Mouse (Mus musculus) hindlimb bud, embryonic 11.5 days (tissue): ENCODE measurements around the gene Cic.
"Not testable (repeated sequence)": the region's sequence is repeated elsewhere in the genome, so short reads cannot be mapped to it uniquely, and the experiment has no call there.

ENCODE experiments used
- DNase-seq: peaks from one replicate; pipeline ENCODE4 v3.0.0-alpha.2; 2012; ENCODE audit warnings: low read depth, low spot score; ENCODE audit errors: extremely low spot score

The Cic gene

DNA sequence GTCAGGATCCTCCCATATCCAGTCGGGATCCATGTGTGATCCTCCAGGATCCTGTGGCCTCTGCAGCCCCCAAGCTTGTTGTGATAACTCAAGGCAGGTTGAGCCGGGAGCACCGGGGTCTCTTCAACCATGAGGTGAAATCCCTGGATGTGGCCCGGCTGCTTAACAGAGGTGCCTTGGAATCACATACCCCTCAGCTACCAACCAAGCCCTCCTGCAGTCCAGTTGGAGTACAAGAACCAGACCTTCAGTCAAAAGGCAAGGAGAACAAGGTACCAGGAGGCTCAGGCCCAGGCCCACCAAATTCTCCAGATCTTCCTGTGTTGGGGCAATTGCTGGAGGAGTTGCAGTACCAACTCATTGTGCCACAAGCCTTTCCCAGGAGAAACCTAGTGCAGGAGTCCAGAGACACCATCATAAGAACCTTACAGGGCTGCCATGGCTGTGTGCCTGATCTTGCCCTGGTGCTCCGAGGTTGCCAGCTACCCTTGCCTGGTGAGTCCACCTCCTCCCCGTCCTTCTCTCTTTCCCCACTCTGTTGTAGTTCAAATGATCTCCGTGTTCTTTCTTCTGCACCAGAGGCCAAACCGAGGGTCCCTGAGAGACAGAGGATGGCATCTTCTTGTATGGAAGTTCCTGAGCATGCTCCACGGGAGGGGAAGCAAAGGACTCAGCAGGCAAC, 35.6 kb downstream of the Cic start:
- DNase-seq = no peak

- DNase-seq = no peak
These were observed 36.1 kb downstream of the Cic start for GRCm38 (mm10) chr7:25303685-25304006.

DNA sequence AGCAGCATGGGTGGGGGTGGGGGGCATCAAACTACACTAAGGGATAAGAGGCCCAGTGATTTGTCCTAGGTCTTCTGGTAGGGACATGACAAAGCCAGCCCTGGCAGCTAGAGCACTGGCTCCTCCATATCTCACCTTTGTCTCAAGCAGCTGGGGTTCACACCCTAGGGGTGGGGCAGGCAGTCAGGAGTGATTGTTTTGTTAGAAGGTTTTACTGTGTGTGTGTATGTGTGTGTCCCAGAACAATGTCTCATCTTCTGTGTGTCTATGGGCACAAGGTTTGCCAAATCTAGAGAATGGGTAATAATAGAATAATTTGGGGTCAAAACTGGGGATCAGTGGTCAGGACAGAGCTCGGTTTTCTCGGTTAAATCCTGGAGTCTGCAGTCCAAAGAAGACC, 38.0 kb downstream of the Cic start:
- no peak for DNase-seq

DNA sequence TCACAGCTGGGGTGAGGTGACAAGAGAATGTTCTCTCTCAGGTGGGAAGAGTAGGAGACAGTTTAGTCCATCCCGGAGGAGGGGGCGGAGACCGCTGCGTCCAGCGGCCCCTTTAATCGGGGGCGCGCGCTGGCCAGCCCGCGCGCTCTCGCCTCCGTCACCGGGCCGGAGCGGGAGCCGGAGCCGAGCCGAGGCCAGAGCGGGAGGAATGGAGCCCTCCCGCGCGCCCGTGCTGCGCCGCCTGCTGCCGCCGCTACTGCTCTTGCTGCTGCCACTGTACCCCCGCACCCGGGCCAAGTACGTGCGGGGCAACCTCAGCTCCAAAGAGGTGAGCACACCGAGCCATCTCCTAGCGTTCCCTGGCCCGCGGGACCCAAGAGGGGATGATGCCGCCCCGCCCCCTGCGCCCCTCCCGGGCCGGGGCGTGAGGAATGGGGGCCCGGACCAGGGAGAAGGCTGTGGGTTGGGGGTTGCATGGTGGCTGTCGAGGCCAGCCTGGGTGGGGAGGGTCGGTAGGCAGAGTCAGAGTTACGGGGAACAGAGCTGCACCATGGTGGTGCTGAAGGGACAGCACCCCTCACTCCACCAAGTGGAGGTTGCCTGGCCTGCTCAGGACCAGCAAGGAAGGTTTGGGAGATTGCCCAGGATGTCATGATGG, 38.6 kb downstream of the Cic start, which contains the start of gene Tmem145:
Gene Tmem145, plus strand, starts transcription at position 151 of the 658 bp plus-strand sequence.
- peak; percentile 64 for DNase-seq

DNA sequence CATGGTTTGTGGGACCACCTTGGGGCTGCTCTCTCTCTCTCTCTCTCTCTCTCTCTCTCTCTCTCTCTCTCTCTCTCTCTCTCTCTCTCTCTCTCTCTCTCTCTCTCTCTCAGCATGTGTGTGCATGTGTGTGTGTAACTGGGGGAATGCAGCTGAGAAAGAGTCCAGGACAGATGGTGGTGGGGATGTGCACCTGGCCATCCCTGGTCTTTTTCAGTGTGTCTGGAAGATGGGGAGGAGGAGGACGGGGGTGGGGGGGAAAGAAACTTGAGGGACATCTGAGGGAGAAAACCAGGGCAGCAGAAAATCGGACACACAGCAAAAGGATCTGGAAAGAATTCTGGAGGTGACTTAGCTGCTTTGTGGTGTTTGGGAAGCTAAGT, 39.1 kb downstream of the Cic start:
- DNase-seq = no peak

GRCm38 (mm10) chr7:25308702-25309318, 41.3 kb downstream of the Cic start:
- no peak for DNase-seq

DNA sequence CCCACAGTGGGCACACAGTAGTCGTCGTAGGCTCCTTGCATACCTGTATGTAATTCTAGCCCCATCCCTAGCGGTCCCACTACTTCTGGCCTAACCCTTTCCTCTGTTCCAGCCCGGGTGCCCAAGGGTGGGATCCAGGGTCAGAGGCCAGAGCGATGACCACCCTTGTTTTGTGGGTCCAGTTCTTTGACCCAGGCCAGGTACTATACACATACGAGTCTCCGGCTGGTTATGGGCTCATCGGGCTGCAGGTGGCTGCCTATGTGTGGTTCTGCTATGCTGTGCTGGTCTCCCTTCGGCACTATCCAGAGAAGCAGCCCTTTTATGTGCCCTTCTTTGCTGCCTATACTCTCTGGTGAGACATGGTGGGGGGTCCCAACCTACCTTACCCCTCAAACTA, 41.9 kb downstream of the Cic start:
- DNase-seq = no peak

DNA sequence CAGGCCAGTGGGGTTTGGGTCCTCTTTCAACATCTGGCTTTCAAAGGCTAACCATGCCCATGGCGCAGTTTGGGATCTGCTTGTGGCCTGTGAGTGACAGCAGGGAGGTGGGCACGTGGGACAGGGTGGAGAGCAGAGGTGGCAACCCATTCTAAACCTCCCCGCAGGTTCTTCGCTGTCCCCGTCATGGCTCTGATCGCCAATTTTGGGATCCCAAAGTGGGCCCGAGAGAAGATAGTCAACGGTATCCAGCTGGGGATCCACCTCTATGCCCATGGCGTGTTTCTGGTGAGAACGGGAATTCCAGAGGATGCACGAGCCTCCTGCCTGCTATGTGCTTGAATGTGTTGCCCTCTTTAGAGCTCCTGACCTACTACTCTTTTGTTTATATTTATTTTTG, 43.7 kb downstream of the Cic start:
- no peak for DNase-seq

DNA sequence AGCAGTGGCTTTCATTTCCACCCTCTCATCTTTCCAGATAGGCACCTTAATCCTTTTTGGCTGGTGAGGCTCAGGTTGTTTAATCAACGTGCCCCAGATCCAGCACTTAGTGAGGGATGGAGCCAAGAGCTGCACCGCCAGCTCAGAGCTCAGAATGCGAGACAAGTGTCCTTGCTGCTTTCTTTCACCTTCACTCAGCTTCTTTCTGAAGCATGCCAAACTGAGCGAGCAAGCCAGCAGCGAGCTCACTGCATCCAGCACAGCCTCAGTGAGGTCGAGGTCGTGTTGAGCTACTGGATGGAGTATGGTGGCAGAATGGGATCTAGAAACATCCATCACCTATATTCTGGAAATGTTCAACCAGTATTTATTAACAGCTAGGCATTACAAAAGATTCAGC, 45.8 kb downstream of the Cic start:
- DNase-seq = no peak

DNA sequence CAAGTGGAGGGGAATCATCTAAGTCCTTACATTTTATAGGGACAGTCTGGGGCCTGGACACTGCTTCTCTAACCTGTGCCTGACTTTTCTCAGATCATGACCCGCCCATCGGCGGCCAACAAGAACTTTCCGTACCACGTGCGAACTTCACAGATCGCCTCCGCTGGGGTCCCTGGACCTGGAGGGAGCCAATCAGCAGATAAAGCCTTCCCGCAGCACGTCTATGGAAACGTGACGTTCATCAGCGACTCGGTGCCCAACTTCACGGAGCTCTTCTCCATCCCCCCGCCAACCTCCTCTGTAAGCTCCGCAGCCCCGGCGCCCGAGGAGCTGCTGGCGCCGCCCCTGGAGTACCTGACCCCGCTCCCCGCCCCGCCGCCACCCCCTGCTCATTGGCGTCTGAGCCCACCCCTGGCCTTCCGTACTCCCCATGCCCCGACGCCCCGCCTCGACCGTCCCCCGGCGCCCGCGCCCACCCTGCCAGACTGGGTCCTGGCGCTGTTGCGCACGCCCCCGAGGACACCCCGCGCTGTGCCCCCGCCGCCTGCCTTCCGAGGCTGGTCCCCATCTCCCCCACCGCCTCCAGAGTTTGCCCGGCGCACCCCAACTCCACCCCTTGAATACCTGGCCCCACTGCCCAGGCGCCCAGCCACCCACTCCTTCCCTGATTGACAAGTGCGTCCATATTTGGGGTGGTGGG, 47.3 kb downstream of the Cic start:
- no peak for DNase-seq

DNA sequence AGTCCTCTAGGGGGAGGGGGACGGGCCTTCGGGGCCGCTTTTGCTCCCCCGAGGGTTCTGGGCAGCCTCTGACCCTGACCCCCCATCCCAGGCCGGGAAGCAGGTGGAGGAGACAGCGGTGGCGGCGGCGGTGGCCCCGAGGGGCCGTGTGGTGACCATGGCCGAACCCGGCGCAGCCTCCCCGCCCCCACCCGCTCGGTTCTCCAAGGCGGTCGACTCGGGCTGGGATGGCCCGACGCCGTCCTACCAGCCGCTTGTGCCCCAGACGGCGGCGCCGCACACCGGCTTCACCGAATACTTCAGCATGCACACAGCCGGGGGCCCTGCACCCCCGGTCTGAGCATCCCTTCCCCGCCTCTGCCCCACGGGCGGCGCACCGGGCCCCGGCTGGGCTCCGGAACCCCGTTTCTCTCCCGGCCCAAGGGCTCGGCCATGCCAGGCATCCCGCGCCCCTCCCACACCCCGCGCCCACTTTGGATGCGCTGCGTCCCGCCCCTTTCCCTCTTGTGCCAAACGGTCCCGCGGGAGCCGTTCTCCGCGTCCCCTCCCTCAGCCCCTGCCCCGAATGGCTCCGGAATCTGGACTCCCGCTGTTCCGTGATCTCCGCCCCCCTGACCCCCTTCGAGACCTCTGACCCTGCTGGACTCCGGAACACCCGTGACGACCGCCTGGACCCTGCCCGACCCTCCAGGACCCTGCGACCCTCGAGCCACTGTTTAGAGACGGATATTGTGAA, 48.0 kb downstream of the Cic start:
- DNase-seq = no peak

GRCm38 (mm10) chr7:25316532-25317445, 49.3 kb downstream of the Cic start, which contains the start of gene Megf8:
Gene Megf8, plus strand, starts transcription at chr7:25317164.
- peak; percentile 100 for DNase-seq

DNA sequence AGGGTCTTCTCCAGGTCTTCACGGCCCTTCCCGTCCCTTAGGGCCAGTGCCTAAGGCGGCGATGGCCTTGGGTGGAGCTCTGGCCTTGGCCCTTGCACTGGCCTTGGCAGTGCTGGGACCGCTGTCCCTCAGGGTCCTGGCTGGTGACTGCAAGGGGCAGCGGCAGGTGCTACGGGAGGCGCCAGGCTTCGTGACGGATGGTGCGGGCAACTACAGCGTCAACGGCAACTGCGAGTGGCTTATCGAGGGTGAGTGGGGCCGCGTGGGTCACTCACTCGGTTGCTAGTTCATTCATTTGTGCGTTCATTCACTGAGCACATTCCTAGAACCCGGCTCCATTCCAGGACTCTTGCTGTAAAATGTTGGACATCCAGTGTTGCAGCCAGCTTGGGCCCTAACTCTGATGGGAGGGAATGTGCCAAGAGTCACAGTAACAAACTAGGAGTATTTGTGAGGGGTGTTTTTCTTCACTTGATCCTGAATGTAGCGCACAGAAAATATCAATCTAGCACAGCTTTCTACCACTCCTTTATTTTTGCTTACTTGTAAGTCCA, 50.0 kb downstream of the Cic start:
- DNase-seq = no peak

GRCm38 (mm10) chr7:25322058-25322484, 54.6 kb downstream of the Cic start:
- DNase-seq = peak; percentile 93

DNA sequence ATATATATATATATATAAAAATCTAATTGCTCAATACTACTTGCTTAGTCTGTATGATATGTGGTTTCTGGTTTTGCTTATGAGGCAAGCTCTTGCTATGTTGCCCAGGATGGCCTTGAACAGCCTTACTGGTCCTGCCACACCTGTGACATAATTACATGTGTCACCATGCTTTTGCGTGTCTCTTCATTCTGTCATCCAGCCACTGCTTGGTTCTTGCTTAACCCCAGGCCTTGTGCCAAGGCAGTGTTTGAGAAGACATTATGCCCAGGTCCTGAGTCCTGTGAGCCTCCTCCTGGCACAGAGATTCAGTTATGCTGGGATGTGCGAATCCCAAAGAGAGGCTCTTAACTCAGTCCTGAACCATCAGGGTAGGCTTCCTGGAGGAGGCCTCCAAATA, 55.7 kb downstream of the Cic start:
- no peak for DNase-seq

DNA sequence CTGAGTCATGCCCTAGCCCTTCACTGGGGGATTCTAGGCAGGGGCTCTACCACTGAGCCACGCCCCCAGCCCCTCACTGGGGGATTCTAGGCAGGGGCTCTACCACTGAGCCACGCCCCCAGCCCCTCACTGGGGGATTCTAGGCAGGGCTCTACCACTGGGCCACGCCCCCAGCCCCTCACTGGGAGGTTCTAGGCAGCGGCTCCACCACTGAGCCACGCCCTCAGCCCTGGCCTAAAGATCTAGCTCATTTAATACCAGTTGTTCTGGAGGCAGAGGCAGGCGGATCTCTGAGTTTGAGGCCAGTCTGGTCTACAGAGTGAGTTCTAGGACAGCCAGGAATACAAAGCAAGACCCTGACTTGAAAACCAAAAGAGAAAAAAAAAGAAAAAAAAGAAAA, 57.9 kb downstream of the Cic start:
- DNase-seq = not testable (repeated sequence)

DNA sequence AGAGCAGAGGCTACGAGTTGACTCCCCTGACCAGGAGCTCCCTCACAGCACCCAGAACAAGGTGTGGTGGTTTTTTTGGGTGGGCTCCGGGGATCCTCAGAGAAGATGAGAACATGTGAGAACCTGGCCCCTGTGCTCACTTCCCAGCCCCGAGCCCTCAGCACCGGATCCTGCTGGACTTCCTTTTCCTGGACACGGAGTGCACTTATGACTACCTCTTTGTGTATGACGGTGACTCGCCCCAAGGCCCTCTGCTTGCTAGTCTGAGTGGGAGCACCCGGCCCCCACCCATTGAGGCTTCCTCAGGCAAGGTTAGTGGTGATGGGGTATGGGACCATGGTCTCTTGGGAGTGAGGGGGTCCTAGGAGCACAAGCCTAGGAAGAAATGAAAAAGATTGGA, 58.7 kb downstream of the Cic start:
- no peak for DNase-seq

DNA sequence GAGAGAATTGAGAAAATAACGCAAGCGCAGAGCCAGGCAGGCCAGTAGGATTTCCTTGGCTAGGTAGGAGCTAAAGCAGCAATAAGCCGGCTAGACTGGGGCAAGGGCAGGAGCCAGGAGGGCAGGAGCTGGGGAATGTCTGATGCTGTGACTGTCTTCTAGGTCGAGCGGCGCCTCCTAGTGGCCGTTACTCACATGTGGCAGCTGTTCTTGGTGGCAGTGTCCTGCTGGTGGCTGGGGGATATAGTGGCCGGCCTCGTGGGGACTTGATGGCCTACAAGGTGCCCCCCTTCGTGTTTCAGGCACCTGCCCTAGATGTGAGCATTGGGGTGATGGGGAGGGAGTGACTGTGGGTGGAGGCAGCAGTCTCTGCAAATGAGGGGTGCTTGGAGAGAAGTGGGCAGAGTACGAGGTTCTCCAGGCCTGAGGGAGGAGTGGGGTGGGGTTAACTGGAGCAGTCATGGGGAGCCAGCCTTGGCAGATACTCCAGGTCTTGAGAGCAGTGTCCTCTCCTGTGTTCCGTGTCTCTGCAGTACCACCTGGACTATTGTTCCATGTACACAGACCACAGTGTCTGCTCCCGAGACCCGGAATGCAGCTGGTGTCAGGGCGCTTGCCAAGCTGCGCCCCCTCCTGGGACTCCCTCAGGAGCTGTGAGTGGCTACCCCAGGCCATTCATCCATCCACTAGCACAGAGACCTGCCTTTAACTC, 66.2 kb downstream of the Cic start:
- DNase-seq = peak; percentile 41

DNA sequence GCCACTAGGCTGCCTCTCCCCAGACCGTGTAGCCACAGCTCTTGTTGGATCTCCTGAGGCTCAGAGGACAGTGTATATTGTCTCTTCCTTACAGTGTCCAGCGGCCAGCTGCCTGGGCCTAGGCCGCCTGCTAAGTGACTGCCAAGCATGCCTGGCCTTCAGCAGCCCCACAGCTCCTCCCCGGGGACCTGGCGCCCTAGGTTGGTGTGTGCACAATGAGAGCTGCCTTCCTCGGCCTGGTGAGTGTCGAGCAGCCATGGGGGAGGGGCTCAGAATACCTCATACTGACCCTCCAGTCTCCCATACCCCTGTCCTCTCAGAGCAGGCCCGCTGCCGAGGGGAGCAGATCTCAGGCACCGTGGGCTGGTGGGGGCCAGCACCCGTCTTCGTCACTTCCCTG, 67.0 kb downstream of the Cic start:
- DNase-seq = no peak
